8 mouse cellular contexts compared by ENCODE assay signal in genomic region chr3:122246986-122247767, GRCm38 (mm10). TPM values are rescaled to one million over a fixed set of nuclear protein-coding genes. Genes with fewer than 3 reads are reported as not detected.
DNase-seq lines count a peak whose midpoint lies in the region; ATAC-seq lines count a peak whose summit lies in the region.

No protein-coding gene starts in this region.

- peak overlapping the region; percentile 66 for H3K4me2 ChIP-seq in heart, embryonic 16.5 days (ENCODE audit: low read depth, low read length)
- H3K4me2 ChIP-seq in intestine, embryonic 15.5 days (replicated peaks), result peak overlapping the region; percentile 80

- H3K36me3 ChIP-seq in heart, embryonic 16.5 days (ENCODE audit: control insufficient read depth, insufficient read depth), result no peaks in the 10 kb centered on the region
- H3K36me3 ChIP-seq in intestine, embryonic 15.5 days, result no peaks in the 10 kb centered on the region

- peaks cover 15% of the 10 kb centered on the region for H3K4me1 ChIP-seq in heart, embryonic 16.5 days (ENCODE audit: control insufficient read depth, insufficient read depth, low read length)
- peaks cover 16% of the 10 kb centered on the region for H3K4me1 ChIP-seq in intestine, embryonic 15.5 days (replicated peaks)

- ATAC-seq in heart, embryonic 16.5 days (replicated peaks; ENCODE audit: extremely low read depth, insufficient read depth, low FRiP score), result no peak
- no peak for ATAC-seq in intestine, embryonic 15.5 days
- peak; percentile 5; the same call in 1 of the 2 replicates for ATAC-seq in megakaryocyte, adult 5-6 weeks (ENCODE audit: poor library complexity, severe bottlenecking)

- no peaks in the 10 kb centered on the region for H3K9me3 ChIP-seq in heart, embryonic 16.5 days (replicated peaks; ENCODE audit: control insufficient read depth, low read length)
- no peaks in the 10 kb centered on the region for H3K9me3 ChIP-seq in intestine, embryonic 15.5 days

- peak overlapping the region; percentile 40 for H3K9ac ChIP-seq in heart, embryonic 16.5 days (ENCODE audit: low read length)
- H3K9ac ChIP-seq in intestine, embryonic 15.5 days, result 0 out of 2 replicates have a peak overlapping the region, but pooled peaks have one; percentile 6

- H3K27ac ChIP-seq in heart, embryonic 16.5 days (ENCODE audit: low read length), result peak overlapping the region; percentile 20; the same call in 1 of the 2 replicates
- H3K27ac ChIP-seq in intestine, embryonic 15.5 days, result peak overlapping the region; percentile 55; the same call in 1 of the 2 replicates

- peak overlapping the region; percentile 24 for H3K4me3 ChIP-seq in heart, embryonic 16.5 days (ENCODE audit: low read length)
- peak overlapping the region; percentile 96; the same call in 1 of the 2 replicates for H3K4me3 ChIP-seq in intestine, embryonic 15.5 days (replicated peaks)

- no peak for DNase-seq in heart, postnatal 10 days
- DNase-seq in cerebellum, postnatal 25 days, result peak; percentile 51 to 60
- no peak for DNase-seq in right cerebral cortex, postnatal 4 days
- no peak for DNase-seq in layer of hippocampus, postnatal 25 days (ENCODE audit: extremely low spot score in 1 of 2, low spot score in 1 of 2)
- DNase-seq in thymus, postnatal 25 days, result no peak

- intact Hi-C loops in heart, postnatal 10 days (cut with DNase I), result loop anchor here (2.0 to 5.0 kb wide), 3 partner anchors 26 to 80 kb away; partner anchors contain the start of gene Bcar3

- H3K27me3 ChIP-seq in heart, embryonic 16.5 days (ENCODE audit: control insufficient read depth, insufficient read depth, low read length), result no peaks in the 10 kb centered on the region
- H3K27me3 ChIP-seq in intestine, embryonic 15.5 days (replicated peaks), result no peaks in the 10 kb centered on the region

- 46% methylated on average over 12 of the region's 12 CpGs for WGBS in heart, embryonic 16.5 days
- WGBS in intestine, embryonic 15.5 days, result 46% methylated on average over 12 of the region's 12 CpGs

RNA-seq across cellular contexts. Expression of gene Gclm, which starts 1.8 kb away (rescaled TPM):
- polyA plus RNA-seq in heart, embryonic 16.5 days (2015; fragmentation: Nextera tagmentation; extraction: Ambion mirVana), result 52.5 and 59.9 TPM in 2 replicates
- 10 to 100 TPM; 52.4 to 56.0 TPM for total RNA-seq in heart, postnatal 10 days (2021)
- polyA plus RNA-seq in intestine, embryonic 15.5 days (2015; fragmentation: Nextera tagmentation; extraction: Ambion mirVana), result 97.7 TPM in 2 replicates
- total RNA-seq in megakaryocyte, adult 5-6 weeks (2015), result 59.2 and 67.7 TPM in 2 replicates
- total RNA-seq in megakaryocyte, adult 5-6 weeks (2017), result 20.2 and 28.8 TPM in 2 replicates
- total RNA-seq in layer of hippocampus, postnatal 25 days (2021), result 10 to 100 TPM; 65.5 to 95.4 TPM

RNA-seq across cellular contexts. Expression of gene Dnttip2, which starts 27.0 kb away (rescaled TPM):
- 37.8 and 42.4 TPM in 2 replicates for polyA plus RNA-seq in heart, embryonic 16.5 days (2015; fragmentation: Nextera tagmentation; extraction: Ambion mirVana)
- 10 to 100 TPM; 25.3 to 30.9 TPM for total RNA-seq in heart, postnatal 10 days (2021)
- 68.3 and 77.4 TPM in 2 replicates for polyA plus RNA-seq in intestine, embryonic 15.5 days (2015; fragmentation: Nextera tagmentation; extraction: Ambion mirVana)
- 65.3 and 76.9 TPM in 2 replicates for total RNA-seq in megakaryocyte, adult 5-6 weeks (2015)
- 81.9 and 94.7 TPM in 2 replicates for total RNA-seq in megakaryocyte, adult 5-6 weeks (2017)
- total RNA-seq in layer of hippocampus, postnatal 25 days (2021), result 10 to 100 TPM; 30.8 to 35.0 TPM

RNA-seq across cellular contexts. Expression of gene Bcar3, which starts 46.8 kb away (rescaled TPM):
- polyA plus RNA-seq in heart, embryonic 16.5 days (2015; fragmentation: Nextera tagmentation; extraction: Ambion mirVana), result 4.2 and 4.5 TPM in 2 replicates
- 10 to 100 TPM in 1 of 2 experiments, 1 to 10 TPM in 1; 9.3 to 10.0 TPM for total RNA-seq in heart, postnatal 10 days (2021)
- polyA plus RNA-seq in intestine, embryonic 15.5 days (2015; fragmentation: Nextera tagmentation; extraction: Ambion mirVana), result 21.5 and 23.4 TPM in 2 replicates
- 0.46 and 1.2 TPM in 2 replicates for total RNA-seq in megakaryocyte, adult 5-6 weeks (2015)
- total RNA-seq in megakaryocyte, adult 5-6 weeks (2017), result 1.2 and 2.0 TPM in 2 replicates
- 1 to 10 TPM; 8.4 to 9.3 TPM for total RNA-seq in layer of hippocampus, postnatal 25 days (2021)

Comparison
In these comparisons a context has a peak if more than half of its experiments do, and no peak if none do; other contexts are left out.
1. DNase-seq: peak in cerebellum, postnatal 25 days (2 of 2); none in heart, postnatal 10 days (0 of 2), right cerebral cortex, postnatal 4 days (single experiment), layer of hippocampus, postnatal 25 days (0 of 2) and thymus, postnatal 25 days (single experiment).